Mouse (Mus musculus) heart, postnatal 0 days (tissue): ENCODE data around the gene Adam22.

ENCODE experiments used
- CTCF ChIP-seq: IDR thresholded peaks from 2 replicates; pipeline ENCODE4 v1.5.1; 2016; ENCODE audit warnings: antibody characterized with exemption, control low read depth, low read depth
- EP300 ChIP-seq: IDR thresholded peaks from 2 replicates; pipeline ENCODE4 v1.6.1; 2016; ENCODE audit warnings: antibody characterized with exemption, low read depth

GRCm38 (mm10) chr5:8057018-8057323, 311.0 kb downstream of the Adam22 start:
- TF ChIP-seq CTCF = no peak
- TF ChIP-seq EP300 = no peak
